Mouse (Mus musculus): ENCODE measurements at regions not wholly inside any gene's neighbourhood (a gene's known extent, or its start where the extent isn't known, plus 50 kb on each side); places are given as distances from the start of the nearest gene placed in this dataset.

DNA sequence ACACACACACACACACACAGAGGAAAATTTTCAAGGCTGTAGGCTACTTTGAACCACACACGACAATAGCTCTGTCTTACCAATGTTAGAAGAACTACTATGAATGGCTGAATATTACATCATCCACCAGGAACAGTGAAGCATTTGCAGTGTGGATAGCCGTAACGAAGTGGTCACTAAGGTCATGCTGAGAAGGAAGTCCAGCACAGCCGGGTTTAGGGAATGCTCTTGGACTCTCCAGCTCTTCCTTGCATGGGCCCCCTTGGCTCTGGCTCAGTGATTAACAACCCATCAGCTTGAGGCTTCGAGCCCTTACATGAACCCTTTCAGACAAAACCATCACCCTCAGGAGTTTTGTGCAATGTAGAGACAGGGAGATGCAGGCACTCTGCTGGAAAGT, 245.3 kb downstream of the Adamts20 start:
- peaks cover 51% of the 10 kb centered on the region for H3K4me1 ChIP-seq
- no peaks in the 10 kb centered on the region for H3K27me3 ChIP-seq (ENCODE audit: low read depth, poor library complexity, severe bottlenecking)
- no peak for DNase-seq (ENCODE audit: low spot score)
- H3K4me3 ChIP-seq: no peak overlapping the region
- H3K27ac ChIP-seq: 0 out of 2 replicates have a peak overlapping the region, but pooled peaks have one; percentile 26
- 37% methylated on average over 5 of the region's 5 CpGs for WGBS
- H3K9me3 ChIP-seq (replicated peaks): no peaks in the 10 kb centered on the region
- no peaks in the 10 kb centered on the region for H3K36me3 ChIP-seq

GRCm38 (mm10) chr15:94216703-94217102, 248.5 kb downstream of the Adamts20 start:
- no peak for DNase-seq (ENCODE audit: low spot score)
- Histone ChIP-seq H3K4me1 (peaks cover 52% of the 10 kb centered on the region), H3K36me3 (no peaks in the 10 kb centered on the region), H3K4me3 (no peak overlapping the region), H3K27ac (no peak overlapping the region), H3K27me3 (ENCODE audit: low read depth, poor library complexity, severe bottlenecking) (no peaks in the 10 kb centered on the region), H3K9me3 (replicated peaks) (no peaks in the 10 kb centered on the region)
- 85% methylated on average over 2 of the region's 2 CpGs for WGBS

GRCm38 (mm10) chr15:94214440-94214839, 250.8 kb downstream of the Adamts20 start:
- Histone ChIP-seq H3K27me3 (ENCODE audit: low read depth, poor library complexity, severe bottlenecking) (no peaks in the 10 kb centered on the region), H3K4me1 (peaks cover 34% of the 10 kb centered on the region), H3K4me3 (peak overlapping the region; percentile 15), H3K36me3 (0 out of 2 replicates have a peak, but pooled peaks cover 3% of the 10 kb centered on the region), H3K9me3 (replicated peaks) (no peaks in the 10 kb centered on the region), H3K27ac (peak overlapping the region; percentile 74)
- WGBS: 11% methylated on average over 9 of the region's 9 CpGs
- DNase-seq (ENCODE audit: low spot score): peak; percentile 73

- DNase-seq (ENCODE audit: low spot score): no peak
- Histone ChIP-seq H3K4me1 (peaks cover 30% of the 10 kb centered on the region), H3K27me3 (ENCODE audit: low read depth, poor library complexity, severe bottlenecking) (no peaks in the 10 kb centered on the region), H3K27ac (no peak overlapping the region), H3K4me3 (no peak overlapping the region), H3K9me3 (replicated peaks) (no peaks in the 10 kb centered on the region), H3K36me3 (0 out of 2 replicates have a peak, but pooled peaks cover 3% of the 10 kb centered on the region)
- 32% methylated on average over 4 of the region's 4 CpGs for WGBS
Measured at GRCm38 (mm10) chr15:94213393-94213792, 251.8 kb downstream of the Adamts20 start.

DNA sequence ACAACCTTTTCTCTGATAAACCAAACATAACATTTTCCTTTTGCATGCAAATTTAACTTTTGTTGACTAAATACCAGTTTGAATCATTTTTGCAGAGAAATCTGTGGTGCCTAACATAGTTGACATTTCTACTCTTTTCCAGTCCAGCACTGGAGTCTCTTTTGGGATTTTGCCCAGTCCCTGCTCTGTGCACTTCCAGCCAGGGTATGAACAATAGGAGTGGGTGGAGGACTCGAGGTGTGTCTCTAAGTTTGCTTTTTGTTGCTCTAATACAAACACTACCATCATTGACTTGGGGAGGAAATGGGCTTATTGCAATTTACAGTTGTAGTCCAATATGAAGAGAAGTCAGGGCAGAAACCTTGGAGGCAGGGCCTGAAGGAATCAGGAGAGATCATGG, 256.7 kb downstream of the Adamts20 start:
- Histone ChIP-seq H3K4me3 (no peak overlapping the region), H3K27ac (no peak overlapping the region), H3K27me3 (ENCODE audit: low read depth, poor library complexity, severe bottlenecking) (no peaks in the 10 kb centered on the region), H3K9me3 (replicated peaks) (no peaks in the 10 kb centered on the region), H3K4me1 (peaks cover 23% of the 10 kb centered on the region), H3K36me3 (0 out of 2 replicates have a peak, but pooled peaks cover 3% of the 10 kb centered on the region)
- 80% methylated on average over 1 of the region's 1 CpGs for WGBS
- no peak for DNase-seq (ENCODE audit: low spot score)

DNA sequence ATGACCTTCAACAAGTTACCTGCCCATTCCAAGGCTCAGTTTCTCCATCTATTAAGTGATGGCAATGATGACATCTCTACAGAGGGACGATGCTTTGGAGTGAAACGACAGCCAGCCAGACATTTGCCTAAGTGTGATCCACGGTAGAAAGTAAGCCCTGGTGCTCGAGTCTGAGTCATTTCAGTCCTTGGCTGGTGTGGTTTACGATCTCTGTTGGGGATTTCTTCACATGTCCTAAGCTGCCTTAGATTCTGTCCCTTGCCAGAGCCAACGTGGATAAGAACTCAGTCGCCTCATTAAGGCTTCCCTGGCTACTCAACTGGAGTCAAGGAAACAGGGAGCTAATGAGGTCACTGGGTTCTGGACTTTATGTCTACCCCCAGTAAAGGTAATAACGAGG, 258.8 kb downstream of the Adamts20 start:
- no peak overlapping the region for H3K4me3 ChIP-seq
- no peaks in the 10 kb centered on the region for H3K27me3 ChIP-seq (ENCODE audit: low read depth, poor library complexity, severe bottlenecking)
- 0 out of 2 replicates have a peak, but pooled peaks cover 3% of the 10 kb centered on the region for H3K36me3 ChIP-seq
- H3K4me1 ChIP-seq: peaks cover 22% of the 10 kb centered on the region
- H3K9me3 ChIP-seq (replicated peaks): no peaks in the 10 kb centered on the region
- WGBS: 63% methylated on average over 8 of the region's 8 CpGs
- DNase-seq (ENCODE audit: low spot score): no peak
- peak overlapping the region; percentile 27; the same call in 1 of the 2 replicates for H3K27ac ChIP-seq

- H3K4me3 ChIP-seq: no peak overlapping the region
- H3K9me3 ChIP-seq (replicated peaks): no peaks in the 10 kb centered on the region
- H3K27ac ChIP-seq: peak overlapping the region; percentile 27; the same call in 1 of the 2 replicates
- no peak for DNase-seq (ENCODE audit: low spot score)
- 66% methylated on average over 11 of the region's 11 CpGs for WGBS
- no peaks in the 10 kb centered on the region for H3K27me3 ChIP-seq (ENCODE audit: low read depth, poor library complexity, severe bottlenecking)
- H3K4me1 ChIP-seq: peaks cover 22% of the 10 kb centered on the region
- H3K36me3 ChIP-seq: no peaks in the 10 kb centered on the region
Measured at GRCm38 (mm10) chr15:94205309-94205893, 259.8 kb downstream of the Adamts20 start.

DNA sequence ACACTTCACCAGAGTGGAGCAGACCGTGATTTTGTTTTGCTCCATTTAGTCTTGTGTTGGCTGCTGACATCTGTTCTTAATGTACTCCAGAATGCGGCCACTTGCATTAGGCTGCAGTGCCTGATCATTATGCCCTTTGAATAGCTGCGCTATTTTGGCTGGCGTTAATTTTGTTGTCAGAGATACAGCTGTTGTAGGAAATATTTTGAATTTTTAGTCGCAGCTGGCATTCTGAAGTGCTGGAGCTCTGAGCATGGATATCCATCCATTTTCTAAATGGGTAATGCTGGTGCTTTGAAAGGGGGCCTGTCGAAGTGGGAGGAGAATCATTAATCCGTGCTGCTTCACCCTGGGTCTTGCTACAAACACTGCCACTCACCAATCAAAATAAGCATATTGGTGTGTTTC, 275.1 kb downstream of the Adamts20 start:
- peaks cover 50% of the 10 kb centered on the region for H3K4me1 ChIP-seq
- H3K9me3 ChIP-seq (replicated peaks): no peaks in the 10 kb centered on the region
- H3K36me3 ChIP-seq: no peaks in the 10 kb centered on the region
- 20% methylated on average over 7 of the region's 7 CpGs for WGBS
- H3K27me3 ChIP-seq (ENCODE audit: low read depth, poor library complexity, severe bottlenecking): no peaks in the 10 kb centered on the region
- 0 out of 2 replicates have a peak overlapping the region, but pooled peaks have one; percentile 19 for H3K4me3 ChIP-seq
- peak; percentile 58 for DNase-seq (ENCODE audit: low spot score)
- peak overlapping the region; percentile 66 for H3K27ac ChIP-seq

- 78% methylated on average over 4 of the region's 4 CpGs for WGBS
- no peak for DNase-seq (ENCODE audit: low spot score)
- peak overlapping the region; percentile 44; the same call in 1 of the 2 replicates for H3K27ac ChIP-seq
- H3K36me3 ChIP-seq: no peaks in the 10 kb centered on the region
- no peaks in the 10 kb centered on the region for H3K27me3 ChIP-seq (ENCODE audit: low read depth, poor library complexity, severe bottlenecking)
- H3K4me3 ChIP-seq: no peak overlapping the region
- H3K4me1 ChIP-seq: peaks cover 50% of the 10 kb centered on the region
- H3K9me3 ChIP-seq (replicated peaks): no peaks in the 10 kb centered on the region
Measured at GRCm38 (mm10) chr15:94187588-94187987, 277.6 kb downstream of the Adamts20 start.

DNA sequence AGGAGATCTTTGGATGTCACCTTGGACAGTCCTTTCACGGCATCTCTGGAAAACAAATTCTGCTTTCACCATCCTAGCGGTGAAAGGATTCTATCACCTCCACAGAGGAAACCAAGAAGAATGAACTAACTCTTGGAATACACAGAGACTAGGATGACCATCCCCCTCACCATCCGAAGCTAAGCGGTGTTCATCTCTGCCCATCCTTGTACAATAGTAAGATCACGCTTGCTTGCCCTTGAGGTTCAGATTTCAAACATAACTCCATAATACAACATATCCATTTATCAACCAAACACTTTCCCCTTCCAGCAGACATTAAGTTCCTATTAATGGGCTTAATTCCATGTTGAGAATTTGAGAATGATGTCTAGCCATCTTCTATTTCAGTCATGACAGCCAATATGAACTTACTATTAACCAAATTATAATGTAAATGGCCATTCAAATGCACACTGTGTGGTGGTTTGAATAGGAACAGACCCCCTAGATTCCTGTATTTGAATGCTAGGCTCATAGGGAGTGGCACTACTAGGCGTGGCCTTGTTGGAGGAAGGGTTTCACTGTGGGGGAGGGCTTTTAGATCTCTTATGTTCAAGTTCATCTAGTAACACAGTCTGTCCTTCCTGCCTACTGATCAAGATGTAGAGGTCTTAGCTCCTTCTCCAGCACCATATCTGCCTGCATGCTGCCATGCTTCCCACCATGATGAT, 281.4 kb downstream of the Adamts20 start:
- WGBS: 95% methylated on average over 6 of the region's 6 CpGs
- no peaks in the 10 kb centered on the region for H3K9me3 ChIP-seq (replicated peaks)
- peaks cover 34% of the 10 kb centered on the region for H3K4me1 ChIP-seq
- H3K4me3 ChIP-seq: no peak overlapping the region
- no peak overlapping the region for H3K27ac ChIP-seq
- no peak for DNase-seq (ENCODE audit: low spot score)
- no peaks in the 10 kb centered on the region for H3K36me3 ChIP-seq
- no peaks in the 10 kb centered on the region for H3K27me3 ChIP-seq (ENCODE audit: low read depth, poor library complexity, severe bottlenecking)

GRCm38 (mm10) chr15:94174083-94174482, 291.1 kb downstream of the Adamts20 start:
- H3K36me3 ChIP-seq: no peaks in the 10 kb centered on the region
- WGBS: 27% methylated on average over 7 of the region's 7 CpGs
- H3K27me3 ChIP-seq (ENCODE audit: low read depth, poor library complexity, severe bottlenecking): no peaks in the 10 kb centered on the region
- no peaks in the 10 kb centered on the region for H3K9me3 ChIP-seq (replicated peaks)
- H3K27ac ChIP-seq: peak overlapping the region; percentile 64
- no peak overlapping the region for H3K4me3 ChIP-seq
- no peak for DNase-seq (ENCODE audit: low spot score)
- peaks cover 26% of the 10 kb centered on the region for H3K4me1 ChIP-seq

GRCm38 (mm10) chr15:94160806-94161205, 304.4 kb downstream of the Adamts20 start:
- Histone ChIP-seq H3K27ac (no peak overlapping the region), H3K27me3 (ENCODE audit: low read depth, poor library complexity, severe bottlenecking) (no peaks in the 10 kb centered on the region), H3K4me1 (peaks cover 7% of the 10 kb centered on the region; the same call in 1 of the 2 replicates), H3K4me3 (no peak overlapping the region), H3K9me3 (replicated peaks) (no peaks in the 10 kb centered on the region), H3K36me3 (no peaks in the 10 kb centered on the region)
- DNase-seq (ENCODE audit: low spot score): no peak
- 92% methylated on average over 4 of the region's 4 CpGs for WGBS

DNA sequence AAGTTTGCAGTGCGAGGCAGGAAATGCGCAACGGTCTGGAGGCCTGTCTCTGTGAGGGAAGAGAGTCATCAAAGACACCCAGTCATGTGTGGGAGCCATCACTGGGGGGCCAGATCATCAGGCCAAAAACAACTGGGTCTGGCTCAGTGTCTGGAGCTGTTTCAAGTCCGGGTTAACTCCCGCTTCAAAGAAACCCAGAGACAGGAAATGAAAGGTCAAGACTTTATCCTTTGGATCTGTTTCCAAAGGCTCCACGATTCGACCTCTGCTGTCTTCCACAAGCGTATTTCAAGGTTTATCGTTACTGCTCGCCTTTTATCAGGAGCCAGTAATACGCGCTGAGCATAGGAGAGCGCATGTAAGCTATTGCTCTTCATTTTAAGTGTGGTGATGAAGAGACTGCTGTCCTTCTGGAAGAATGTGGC, 325.7 kb downstream of the Adamts20 start:
- Histone ChIP-seq H3K27ac (peak overlapping the region; percentile 66), H3K4me3 (peak overlapping the region; percentile 6; the same call in 1 of the 2 replicates), H3K27me3 (ENCODE audit: low read depth, poor library complexity, severe bottlenecking) (no peaks in the 10 kb centered on the region), H3K4me1 (peaks cover 37% of the 10 kb centered on the region), H3K36me3 (no peaks in the 10 kb centered on the region), H3K9me3 (replicated peaks) (no peaks in the 10 kb centered on the region)
- WGBS: 17% methylated on average over 13 of the region's 13 CpGs
- peak; percentile 37 for DNase-seq (ENCODE audit: low spot score)
